7 mouse cellular contexts compared by ENCODE assay signal in genomic region chr12:3807548-3808395, GRCm38 (mm10). TPM values are rescaled to one million over a fixed set of nuclear protein-coding genes. Genes with fewer than 3 reads are reported as not detected.
DNase-seq lines count a peak whose midpoint lies in the region; ATAC-seq and TF ChIP-seq lines count a peak whose summit lies in the region.

No protein-coding gene starts in this region.

- H3K4me1 ChIP-seq in brown adipose tissue, adult 24 weeks (ENCODE audit: control insufficient read depth, insufficient read depth, insufficient read length, low read length): peaks cover 24% of the 10 kb centered on the region
- H3K4me1 ChIP-seq in forebrain, postnatal 0 days (ENCODE audit: insufficient read depth): peaks cover 27% of the 10 kb centered on the region
- H3K4me1 ChIP-seq in hindbrain, embryonic 15.5 days (replicated peaks): peaks cover 53% of the 10 kb centered on the region
- peaks cover 34% of the 10 kb centered on the region for H3K4me1 ChIP-seq in limb, embryonic 11.5 days (ENCODE audit: control insufficient read depth, insufficient read depth, low read length)
- peaks cover 47% of the 10 kb centered on the region for H3K4me1 ChIP-seq in midbrain, embryonic 13.5 days (replicated peaks)

- H3K9me3 ChIP-seq in forebrain, postnatal 0 days (ENCODE audit: low read length): no peaks in the 10 kb centered on the region
- no peaks in the 10 kb centered on the region for H3K9me3 ChIP-seq in hindbrain, embryonic 15.5 days
- no peaks in the 10 kb centered on the region for H3K9me3 ChIP-seq in limb, embryonic 11.5 days (ENCODE audit: control insufficient read depth, low read length)
- H3K9me3 ChIP-seq in midbrain, embryonic 13.5 days: no peaks in the 10 kb centered on the region

- H3K27ac ChIP-seq in brown adipose tissue, adult 24 weeks (replicated peaks; ENCODE audit: low read depth, low read length): peak overlapping the region; percentile 59
- H3K27ac ChIP-seq in forebrain, postnatal 0 days (ENCODE audit: low read depth, low read length): peak overlapping the region; percentile 90
- H3K27ac ChIP-seq in hindbrain, embryonic 15.5 days (replicated peaks): peak overlapping the region; percentile 95
- H3K27ac ChIP-seq in limb, embryonic 11.5 days (replicated peaks; ENCODE audit: low read depth, low read length): peak overlapping the region; percentile 79
- H3K27ac ChIP-seq in midbrain, embryonic 13.5 days: peak overlapping the region; percentile 88

- no peak; the same call in 1 of the 2 replicates for TF ChIP-seq CTCF in forebrain, postnatal 0 days (IDR thresholded peaks at IDR 0.05; ENCODE audit: low read depth)

- no peaks in the 10 kb centered on the region for H3K36me3 ChIP-seq in forebrain, postnatal 0 days (ENCODE audit: insufficient read depth)
- no peaks in the 10 kb centered on the region for H3K36me3 ChIP-seq in hindbrain, embryonic 15.5 days
- H3K36me3 ChIP-seq in limb, embryonic 11.5 days (ENCODE audit: control insufficient read depth, insufficient read depth, low read length): no peaks in the 10 kb centered on the region
- H3K36me3 ChIP-seq in midbrain, embryonic 13.5 days: no peaks in the 10 kb centered on the region

- ATAC-seq in forebrain, postnatal 0 days: peak; percentile 32
- peak; percentile 57 for ATAC-seq in hindbrain, embryonic 15.5 days (ENCODE audit: low FRiP score, low read depth)
- ATAC-seq in limb, embryonic 11.5 days (ENCODE audit: insufficient number of reproducible peaks, low FRiP score, low TSS enrichment, low read depth): peak; percentile 52
- peak; percentile 68 for ATAC-seq in midbrain, embryonic 13.5 days

- no peaks in the 10 kb centered on the region for H3K27me3 ChIP-seq in forebrain, postnatal 0 days (ENCODE audit: insufficient read depth, low read length)
- no peaks in the 10 kb centered on the region for H3K27me3 ChIP-seq in hindbrain, embryonic 15.5 days
- H3K27me3 ChIP-seq in limb, embryonic 11.5 days (ENCODE audit: control insufficient read depth, insufficient read depth, low read length): peaks cover 3% of the 10 kb centered on the region; the same call in 1 of the 2 replicates
- H3K27me3 ChIP-seq in midbrain, embryonic 13.5 days: 0 out of 2 replicates have a peak, but pooled peaks cover 5% of the 10 kb centered on the region

- DNase-seq in MN1 (ENCODE audit: low spot score): peak; percentile 58
- peak; percentile 69 for DNase-seq in forebrain, postnatal 0 days
- DNase-seq in limb, embryonic 11.5 days (ENCODE audit: low spot score): peak; percentile 64
- peak; percentile 41 to 44 for DNase-seq in spleen, postnatal 36 days (ENCODE audit: low spot score in 2 of 2)

- H3K4me2 ChIP-seq in forebrain, postnatal 0 days (ENCODE audit: low read depth): peak overlapping the region; percentile 82
- peak overlapping the region; percentile 84 for H3K4me2 ChIP-seq in hindbrain, embryonic 15.5 days
- peak overlapping the region; percentile 68 for H3K4me2 ChIP-seq in limb, embryonic 11.5 days (ENCODE audit: low read depth, severe bottlenecking)
- H3K4me2 ChIP-seq in midbrain, embryonic 13.5 days (replicated peaks): peak overlapping the region; percentile 80

- H3K4me3 ChIP-seq in brown adipose tissue, adult 24 weeks (ENCODE audit: insufficient read depth, low read depth, low read length): peak overlapping the region; percentile 87
- peak overlapping the region; percentile 93 for H3K4me3 ChIP-seq in forebrain, postnatal 0 days (ENCODE audit: low read depth, low read length)
- peak overlapping the region; percentile 88 for H3K4me3 ChIP-seq in hindbrain, embryonic 15.5 days
- H3K4me3 ChIP-seq in limb, embryonic 11.5 days (ENCODE audit: low read depth, low read length): peak overlapping the region; percentile 75
- peak overlapping the region; percentile 88 for H3K4me3 ChIP-seq in midbrain, embryonic 13.5 days (replicated peaks)

- WGBS in forebrain, postnatal 0 days: under 1% methylated on average over 60 of the region's 105 CpGs
- 0% methylated on average over 35 of the region's 105 CpGs for WGBS in hindbrain, embryonic 15.5 days
- WGBS in limb, embryonic 11.5 days: under 1% methylated on average over 43 of the region's 105 CpGs
- WGBS in midbrain, embryonic 13.5 days: 0% methylated on average over 55 of the region's 105 CpGs

- H3K9ac ChIP-seq in forebrain, postnatal 0 days: peak overlapping the region; percentile 87
- peak overlapping the region; percentile 73 for H3K9ac ChIP-seq in hindbrain, embryonic 15.5 days
- H3K9ac ChIP-seq in limb, embryonic 11.5 days (ENCODE audit: low read length): peak overlapping the region; percentile 90
- peak overlapping the region; percentile 88 for H3K9ac ChIP-seq in midbrain, embryonic 13.5 days (replicated peaks)

RNA-seq across cellular contexts. Expression of gene Dnmt3a, which starts 2.0 kb away (rescaled TPM):
- polyA plus RNA-seq in brown adipose tissue, adult 24 weeks (2012; ENCODE audit: insufficient read depth, insufficient read length, missing spikeins): 11.8 and 12.6 TPM in 2 replicates
- total RNA-seq in forebrain, postnatal 0 days (2014; rRNA removed): 54.8 and 72.8 TPM in 2 replicates
- 51.1 and 91.4 TPM in 2 replicates for polyA plus RNA-seq in forebrain, postnatal 0 days (2015; fragmentation: Nextera tagmentation; extraction: Ambion mirVana)
- polyA plus RNA-seq in hindbrain, embryonic 15.5 days (2015; fragmentation: Nextera tagmentation; extraction: Ambion mirVana): 109 and 144 TPM in 2 replicates
- 158 and 179 TPM in 2 replicates for polyA plus RNA-seq in limb, embryonic 11.5 days (2014; fragmentation: Nextera tagmentation; extraction: Ambion mirVana)
- polyA plus RNA-seq in midbrain, embryonic 13.5 days (2015; fragmentation: Nextera tagmentation; extraction: Ambion mirVana): 111 and 124 TPM in 2 replicates

Comparison
In these comparisons a context has a peak if more than half of its experiments do, and no peak if none do; other contexts are left out.
1. Peak in every context shown above with its lines: DNase-seq, ATAC-seq, H3K4me3 ChIP-seq and H3K27ac ChIP-seq.